Mouse (Mus musculus): ENCODE measurements around the gene Cxcl9. TPM values are rescaled to one million over a fixed set of nuclear protein-coding genes. Genes with fewer than 3 reads are reported as not detected.
A peak's percentile ranks its signal among the peaks of the same experiment; 100 is the strongest.

Gene Cxcl9
- total RNA-seq, 2 experiments from 2014 or later = 1.1 to 2.5 TPM

- no peak for DNase-seq
Measured at GRCm38 (mm10) chr5:92278942-92279537, 48.8 kb downstream of the Cxcl9 start.

- peak; percentile 93 for DNase-seq
Measured at GRCm38 (mm10) chr5:92277437-92278394, 50.2 kb downstream of the Cxcl9 start, which contains the start of gene Naaa. Gene Naaa, minus strand, starts transcription at chr5:92278170.

Other genes with a start within 250 kb of the Cxcl9 start
- gene G3bp2, start 244.4 kb downstream of the Cxcl9 start, total RNA-seq (2021) = 100 to 1,000 TPM; 139 to 142 TPM
- gene Uso1, start 190.1 kb downstream of the Cxcl9 start, total RNA-seq (2021) = 100 to 1,000 TPM in 1 of 2 experiments, 10 to 100 TPM in 1; 93.3 to 104 TPM
- not detected for gene U90926, start 112.7 kb downstream of the Cxcl9 start, total RNA-seq (2021)
- gene Ppef2, start 71.8 kb downstream of the Cxcl9 start, total RNA-seq (2021) = not detected
- gene Naaa, start 49.9 kb downstream of the Cxcl9 start, total RNA-seq (2021) = 10 to 100 TPM; 17.5 to 19.6 TPM
- 10 to 100 TPM; 30.6 to 33.8 TPM for gene Sdad1, start 17.6 kb downstream of the Cxcl9 start, total RNA-seq (2021)
- gene Art3, start 3.7 kb upstream of the Cxcl9 start, total RNA-seq (2021) = 10 to 100 TPM; 56.8 to 62.4 TPM
- 1 to 10 TPM in 1 of 2 experiments, under 1 TPM in 1; 0.43 to 1.2 TPM for gene Cxcl10, start 20.8 kb upstream of the Cxcl9 start, total RNA-seq (2021)
- 10 to 100 TPM; 28.4 to 31.3 TPM for gene Nup54, start 107.1 kb upstream of the Cxcl9 start, total RNA-seq (2021)
- 10 to 100 TPM; 50.4 to 74.4 TPM for gene Scarb2, start 178.8 kb upstream of the Cxcl9 start, total RNA-seq (2021)
- gene Fam47e, start 227.0 kb upstream of the Cxcl9 start, total RNA-seq (2021) = not detected